Mouse (Mus musculus): ENCODE data around the gene Erv3. TPM values are rescaled to one million over a fixed set of nuclear protein-coding genes. Genes with fewer than 3 reads are reported as not detected.

Gene Erv3
- polyA plus RNA-seq, 1 experiment from 2014 or later = 0.04 TPM

- 70% methylated on average over 2 of the region's 2 CpGs for WGBS
- no peaks in the 10 kb centered on the region for H3K27me3 ChIP-seq
- H3K9me3 ChIP-seq (replicated peaks) = no peaks in the 10 kb centered on the region
- no peak overlapping the region for H3K27ac ChIP-seq (replicated peaks)
- H3K9ac ChIP-seq = no peak overlapping the region
- no peak for ATAC-seq (ENCODE audit: insufficient number of reproducible peaks, low FRiP score, low TSS enrichment, low read depth)
- no peak overlapping the region for H3K4me3 ChIP-seq (replicated peaks)
- H3K4me2 ChIP-seq (replicated peaks) = no peak overlapping the region
- H3K4me1 ChIP-seq = no peaks in the 10 kb centered on the region
- no peaks in the 10 kb centered on the region for H3K36me3 ChIP-seq
Measured at GRCm38 (mm10) chr2:131895106-131895505, 35.6 kb upstream of the Erv3 start.

- no peak overlapping the region for H3K9ac ChIP-seq
- ATAC-seq (ENCODE audit: insufficient number of reproducible peaks, low FRiP score, low TSS enrichment, low read depth) = 0 out of 2 replicates have a peak, but pooled peaks have one; percentile 39
- H3K36me3 ChIP-seq = no peaks in the 10 kb centered on the region
- no peaks in the 10 kb centered on the region for H3K9me3 ChIP-seq (replicated peaks)
- H3K27ac ChIP-seq (replicated peaks) = no peak overlapping the region
- no peaks in the 10 kb centered on the region for H3K27me3 ChIP-seq
- no peak overlapping the region for H3K4me2 ChIP-seq (replicated peaks)
- 32% methylated on average over 5 of the region's 5 CpGs for WGBS
- no peak overlapping the region for H3K4me3 ChIP-seq (replicated peaks)
- 0 out of 2 replicates have a peak, but pooled peaks cover 6% of the 10 kb centered on the region for H3K4me1 ChIP-seq
Measured at GRCm38 (mm10) chr2:131892534-131892933, 33.0 kb upstream of the Erv3 start.

GRCm38 (mm10) chr2:131888233-131888632 lies 28.7 kb upstream of the Erv3 start:
- Histone ChIP-seq H3K4me2 (replicated peaks) (no peak overlapping the region), H3K27ac (replicated peaks) (no peak overlapping the region), H3K36me3 (no peaks in the 10 kb centered on the region), H3K27me3 (no peaks in the 10 kb centered on the region), H3K9ac (no peak overlapping the region), H3K4me3 (replicated peaks) (no peak overlapping the region), H3K4me1 (0 out of 2 replicates have a peak, but pooled peaks cover 6% of the 10 kb centered on the region), H3K9me3 (replicated peaks) (no peaks in the 10 kb centered on the region)
- no peak for ATAC-seq (ENCODE audit: insufficient number of reproducible peaks, low FRiP score, low TSS enrichment, low read depth)
- 50% methylated on average over 7 of the region's 7 CpGs for WGBS

- Histone ChIP-seq H3K4me2 (replicated peaks) (no peak overlapping the region), H3K9ac (no peak overlapping the region), H3K27me3 (no peaks in the 10 kb centered on the region), H3K4me3 (replicated peaks) (no peak overlapping the region), H3K36me3 (no peaks in the 10 kb centered on the region), H3K27ac (replicated peaks) (no peak overlapping the region), H3K4me1 (0 out of 2 replicates have a peak, but pooled peaks cover 6% of the 10 kb centered on the region), H3K9me3 (replicated peaks) (no peaks in the 10 kb centered on the region)
- 82% methylated on average over 6 of the region's 6 CpGs for WGBS
- ATAC-seq (ENCODE audit: insufficient number of reproducible peaks, low FRiP score, low TSS enrichment, low read depth) = no peak
Measured at GRCm38 (mm10) chr2:131886503-131887160, 27.1 kb upstream of the Erv3 start.

- ATAC-seq (ENCODE audit: insufficient number of reproducible peaks, low FRiP score, low TSS enrichment, low read depth) = no peak
- Histone ChIP-seq H3K9me3 (replicated peaks) (no peaks in the 10 kb centered on the region), H3K27ac (replicated peaks) (no peak overlapping the region), H3K4me2 (replicated peaks) (no peak overlapping the region), H3K4me1 (no peaks in the 10 kb centered on the region), H3K36me3 (no peaks in the 10 kb centered on the region), H3K4me3 (replicated peaks) (no peak overlapping the region), H3K27me3 (no peaks in the 10 kb centered on the region), H3K9ac (no peak overlapping the region)
- WGBS = 65% methylated on average over 2 of the region's 2 CpGs
Measured at GRCm38 (mm10) chr2:131883136-131883535, 23.6 kb upstream of the Erv3 start.

GRCm38 (mm10) chr2:131881766-131882165 lies 22.2 kb upstream of the Erv3 start:
- Histone ChIP-seq H3K36me3 (no peaks in the 10 kb centered on the region), H3K4me1 (no peaks in the 10 kb centered on the region), H3K27me3 (no peaks in the 10 kb centered on the region), H3K9me3 (replicated peaks) (no peaks in the 10 kb centered on the region), H3K9ac (no peak overlapping the region), H3K4me3 (replicated peaks) (no peak overlapping the region), H3K4me2 (replicated peaks) (no peak overlapping the region), H3K27ac (replicated peaks) (no peak overlapping the region)
- no peak for ATAC-seq (ENCODE audit: insufficient number of reproducible peaks, low FRiP score, low TSS enrichment, low read depth)
- WGBS = 53% methylated on average over 4 of the region's 4 CpGs

- no peaks in the 10 kb centered on the region for H3K36me3 ChIP-seq
- H3K27me3 ChIP-seq = no peaks in the 10 kb centered on the region
- H3K27ac ChIP-seq (replicated peaks) = no peak overlapping the region
- no peaks in the 10 kb centered on the region for H3K4me1 ChIP-seq
- 74% methylated on average over 7 of the region's 7 CpGs for WGBS
- no peaks in the 10 kb centered on the region for H3K9me3 ChIP-seq (replicated peaks)
- no peak overlapping the region for H3K4me3 ChIP-seq (replicated peaks)
- no peak for ATAC-seq (ENCODE audit: insufficient number of reproducible peaks, low FRiP score, low TSS enrichment, low read depth)
- H3K9ac ChIP-seq = no peak overlapping the region
- no peak overlapping the region for H3K4me2 ChIP-seq (replicated peaks)
Measured at GRCm38 (mm10) chr2:131876551-131877265, 17.2 kb upstream of the Erv3 start.

- Histone ChIP-seq H3K27ac (replicated peaks) (no peak overlapping the region), H3K9me3 (replicated peaks) (no peaks in the 10 kb centered on the region), H3K9ac (no peak overlapping the region), H3K4me3 (replicated peaks) (no peak overlapping the region), H3K36me3 (no peaks in the 10 kb centered on the region), H3K27me3 (no peaks in the 10 kb centered on the region), H3K4me2 (replicated peaks) (no peak overlapping the region), H3K4me1 (no peaks in the 10 kb centered on the region)
- 70% methylated on average over 1 of the region's 1 CpGs for WGBS
- no peak for ATAC-seq (ENCODE audit: insufficient number of reproducible peaks, low FRiP score, low TSS enrichment, low read depth)
Measured at GRCm38 (mm10) chr2:131873376-131873775, 13.8 kb upstream of the Erv3 start.

- no peaks in the 10 kb centered on the region for H3K4me1 ChIP-seq
- WGBS = 89% methylated on average over 5 of the region's 5 CpGs
- H3K27ac ChIP-seq (replicated peaks) = no peak overlapping the region
- no peak overlapping the region for H3K9ac ChIP-seq
- no peak for ATAC-seq (ENCODE audit: insufficient number of reproducible peaks, low FRiP score, low TSS enrichment, low read depth)
- no peak overlapping the region for H3K4me3 ChIP-seq (replicated peaks)
- H3K9me3 ChIP-seq (replicated peaks) = no peaks in the 10 kb centered on the region
- no peaks in the 10 kb centered on the region for H3K36me3 ChIP-seq
- no peaks in the 10 kb centered on the region for H3K27me3 ChIP-seq
- H3K4me2 ChIP-seq (replicated peaks) = no peak overlapping the region
Measured at GRCm38 (mm10) chr2:131868983-131869382, 9.4 kb upstream of the Erv3 start.

GRCm38 (mm10) chr2:131866676-131867075 lies 7.1 kb upstream of the Erv3 start:
- Histone ChIP-seq H3K4me3 (replicated peaks) (no peak overlapping the region), H3K9ac (no peak overlapping the region), H3K27me3 (no peaks in the 10 kb centered on the region), H3K27ac (replicated peaks) (no peak overlapping the region), H3K4me2 (replicated peaks) (no peak overlapping the region), H3K9me3 (replicated peaks) (no peaks in the 10 kb centered on the region), H3K36me3 (no peaks in the 10 kb centered on the region), H3K4me1 (no peaks in the 10 kb centered on the region)
- no peak for ATAC-seq (ENCODE audit: insufficient number of reproducible peaks, low FRiP score, low TSS enrichment, low read depth)

GRCm38 (mm10) chr2:131864262-131864796 lies 4.8 kb upstream of the Erv3 start:
- no peaks in the 10 kb centered on the region for H3K4me1 ChIP-seq
- H3K4me2 ChIP-seq (replicated peaks) = no peak overlapping the region
- whole genome bisulfite sequencing = 88% methylated on average over 2 of the region's 2 CpGs
- no peak overlapping the region for H3K27ac ChIP-seq (replicated peaks)
- H3K36me3 ChIP-seq = no peaks in the 10 kb centered on the region
- ATAC-seq (ENCODE audit: insufficient number of reproducible peaks, low FRiP score, low TSS enrichment, low read depth) = no peak
- H3K4me3 ChIP-seq (replicated peaks) = no peak overlapping the region
- no peaks in the 10 kb centered on the region for H3K9me3 ChIP-seq (replicated peaks)
- H3K9ac ChIP-seq = no peak overlapping the region
- no peaks in the 10 kb centered on the region for H3K27me3 ChIP-seq
